Mouse (Mus musculus) ES-Bruce4 (cell line): ENCODE measurements around the gene Olfr1413. TPM values are rescaled to one million over a fixed set of nuclear protein-coding genes. Genes with fewer than 3 reads are reported as not detected.

ENCODE experiments used
- H3K27ac ChIP-seq: 2 replicates; pipeline ENCODE4 v1.5.1; 2012; ENCODE audit warnings: low read length, inconsistent platforms; ENCODE audit not compliant: insufficient read depth
- H3K27me3 ChIP-seq: 2 replicates; pipeline ENCODE4 v1.6.1; 2012; ENCODE audit warnings: mild to moderate bottlenecking, low read length, inconsistent platforms; ENCODE audit not compliant: control insufficient read depth, poor library complexity, insufficient read depth, severe bottlenecking
- H3K36me3 ChIP-seq: 2 replicates; pipeline ENCODE4 v1.6.1; 2012; ENCODE audit warnings: inconsistent platforms, mild to moderate bottlenecking, low read length, moderate library complexity; ENCODE audit not compliant: control insufficient read depth, poor library complexity, insufficient read depth, severe bottlenecking
- H3K4me1 ChIP-seq: one replicate; pipeline ENCODE4 v1.8.1; 2011; ENCODE audit warnings: low read length; ENCODE audit not compliant: control insufficient read depth, insufficient read depth
- H3K4me3 ChIP-seq: 2 replicates; pipeline ENCODE4 v1.5.1; 2011; ENCODE audit warnings: low read depth, mild to moderate bottlenecking, low read length
- H3K9ac ChIP-seq: 2 replicates; pipeline ENCODE4 v1.6.1; 2012; ENCODE audit warnings: low read depth, mild to moderate bottlenecking, inconsistent platforms; ENCODE audit not compliant: poor library complexity, severe bottlenecking
- H3K9me3 ChIP-seq: replicated peaks from 2 replicates; pipeline ENCODE4 v1.6.1; 2012; ENCODE audit warnings: mild to moderate bottlenecking, low read length, inconsistent platforms; ENCODE audit not compliant: control insufficient read depth, poor library complexity, insufficient read depth, severe bottlenecking
- CTCF ChIP-seq: IDR thresholded peaks from one replicate; pipeline ENCODE4 v1.8.1; 2011; ENCODE audit warnings: low read depth, low read length
- EP300 ChIP-seq: IDR thresholded peaks from 2 replicates; pipeline ENCODE4 v1.6.1; 2011; ENCODE audit warnings: low read depth, low read length; ENCODE audit not compliant: insufficient read depth
- POLR2A ChIP-seq: IDR thresholded peaks from one replicate; pipeline ENCODE4 v1.8.1; 2011; ENCODE audit warnings: low read length; ENCODE audit not compliant: insufficient read depth
- polyA plus RNA-seq: library from polyadenylated mRNA; stranded (reverse); fragments of >200 nt; gene quantifications from 2 replicates; pipeline ENCODE4 v1.2.4, GENCODE M21; 2011; ENCODE audit warnings: low read depth; ENCODE audit not compliant: missing spikeins, insufficient read depth, insufficient read length

Olfr1413 gene
- polyA plus RNA-seq, 1 experiment = not detected

DNA sequence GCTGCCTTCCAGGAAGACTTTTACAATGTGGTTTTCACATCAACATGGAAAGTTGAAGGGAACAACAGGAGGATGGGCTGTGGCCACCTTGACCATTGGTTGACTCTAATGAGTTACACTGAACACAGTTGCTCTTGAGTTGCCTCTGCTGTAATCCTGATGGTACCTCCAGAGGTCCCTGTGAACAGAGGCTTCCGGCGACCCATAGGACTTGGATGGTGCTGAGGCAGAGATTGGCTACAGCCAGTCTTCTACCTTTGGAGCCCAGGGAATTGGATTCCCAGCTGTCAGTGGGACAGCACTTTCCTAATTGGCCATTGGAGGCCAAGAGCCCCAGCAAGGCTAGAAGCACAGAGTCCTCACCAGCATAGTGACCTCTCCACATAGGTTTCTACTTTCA is 14.4 kb downstream of the Olfr1413 start, which contains the start of gene Olfr1412:
Olfr1412 (plus strand) TSS at position 301 of the 400 bp plus-strand sequence.
- Histone ChIP-seq H3K27ac (no peak within 1 kb of the TSS), H3K36me3 (no peaks in the 10 kb centered on the region), H3K4me3 (no peak within 1 kb of the TSS), H3K27me3 (no peaks in the 10 kb centered on the region), H3K9me3 (no peaks in the 10 kb centered on the region; the same call in 1 of the 2 replicates), H3K9ac (no peak within 1 kb of the TSS), H3K4me1 (no peaks in the 10 kb centered on the region)
- no peak for TF ChIP-seq POLR2A
- no peak for TF ChIP-seq EP300
- no peak for TF ChIP-seq CTCF

DNA sequence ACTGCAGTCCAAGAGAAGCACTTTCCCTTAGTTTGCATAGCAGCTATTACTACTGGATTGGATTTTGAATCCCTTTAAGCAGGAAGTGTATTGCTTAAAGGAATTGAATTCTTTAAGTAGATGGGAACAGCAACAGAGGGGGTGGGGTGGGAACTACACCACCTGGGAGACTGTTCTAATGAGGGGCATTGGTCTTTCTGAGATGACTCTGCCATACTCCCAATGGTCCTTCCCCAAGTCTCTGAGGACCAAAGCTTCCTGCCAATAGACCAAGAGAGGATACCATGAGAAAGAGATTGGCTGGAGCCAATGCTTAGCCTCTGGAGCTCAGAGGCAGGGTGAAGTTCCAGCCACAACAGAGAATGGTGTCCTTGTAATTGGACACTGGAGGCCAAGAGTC is 23.0 kb downstream of the Olfr1413 start, which contains the start of gene Olfr1411:
Olfr1411 (plus strand) TSS at position 301 of the 400 bp plus-strand sequence.
- H3K9ac ChIP-seq = no peak within 1 kb of the TSS
- H3K36me3 ChIP-seq = no peaks in the 10 kb centered on the region
- no peaks in the 10 kb centered on the region; the same call in 1 of the 2 replicates for H3K27me3 ChIP-seq
- H3K27ac ChIP-seq = no peak within 1 kb of the TSS
- H3K9me3 ChIP-seq = no peaks in the 10 kb centered on the region; the same call in 1 of the 2 replicates
- H3K4me3 ChIP-seq = no peak within 1 kb of the TSS
- H3K4me1 ChIP-seq = no peaks in the 10 kb centered on the region
- TF ChIP-seq CTCF (no peak), EP300 (no peak), POLR2A (no peak)

DNA sequence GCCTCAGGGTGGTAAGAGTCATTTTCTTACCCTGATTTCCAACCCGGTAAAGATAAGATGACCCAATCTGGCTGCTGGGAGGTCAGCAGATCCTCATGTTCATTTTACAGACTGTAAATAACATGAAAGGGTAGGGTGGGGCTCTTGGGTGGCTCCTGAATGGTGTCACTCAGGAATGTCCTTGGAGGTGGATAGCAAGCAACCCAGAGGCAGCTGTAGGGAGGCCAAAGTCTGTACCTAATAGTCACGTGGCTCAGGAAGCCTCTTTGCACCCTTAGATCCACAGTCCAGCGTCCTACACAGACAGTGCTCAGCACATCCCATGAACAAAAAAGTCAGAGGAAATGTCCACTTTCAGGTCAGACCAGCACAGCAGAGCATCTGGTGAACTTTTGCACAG is 24.9 kb downstream of the Olfr1413 start:
- H3K27me3 ChIP-seq = no peaks in the 10 kb centered on the region; the same call in 1 of the 2 replicates
- H3K9ac ChIP-seq = no peak overlapping the region
- H3K36me3 ChIP-seq = no peaks in the 10 kb centered on the region
- H3K9me3 ChIP-seq = no peaks in the 10 kb centered on the region
- TF ChIP-seq EP300 (no peak), CTCF (no peak), POLR2A (no peak)
- H3K4me1 ChIP-seq = no peaks in the 10 kb centered on the region
- H3K27ac ChIP-seq = no peak overlapping the region
- no peak overlapping the region for H3K4me3 ChIP-seq

- Histone ChIP-seq H3K36me3 (no peaks in the 10 kb centered on the region), H3K9ac (no peak within 1 kb of the TSS), H3K4me3 (no peak within 1 kb of the TSS), H3K9me3 (no peaks in the 10 kb centered on the region), H3K27me3 (no peaks in the 10 kb centered on the region), H3K4me1 (no peaks in the 10 kb centered on the region), H3K27ac (no peak within 1 kb of the TSS)
- TF ChIP-seq POLR2A (no peak), CTCF (no peak), EP300 (no peak)
Observed at GRCm38 (mm10) chr1:92605482-92605881, 34.4 kb downstream of the Olfr1413 start, which contains the start of gene Olfr1410. Gene Olfr1410, plus strand, starts transcription at chr1:92605782.

GRCm38 (mm10) chr1:92607711-92608110 is 36.6 kb downstream of the Olfr1413 start:
- no peaks in the 10 kb centered on the region for H3K36me3 ChIP-seq

DNA sequence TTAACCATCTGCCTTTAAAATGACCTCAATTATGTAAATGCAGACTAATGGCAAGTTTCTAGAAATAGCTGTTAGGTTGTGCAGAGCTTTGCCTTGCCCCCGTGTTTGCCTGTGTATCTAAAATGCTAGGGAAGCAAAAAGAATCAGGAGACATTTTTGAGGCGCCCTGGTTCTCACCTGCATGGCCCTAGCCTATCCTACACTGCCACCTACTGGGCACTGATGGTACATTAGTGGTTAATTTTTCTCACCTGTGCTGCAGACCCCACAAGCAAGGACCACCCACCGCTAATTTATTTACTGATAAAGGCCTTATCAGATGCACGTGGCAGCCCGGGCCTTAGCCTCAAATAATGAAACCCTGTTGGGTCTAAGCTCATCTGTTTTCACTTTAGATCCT is 39.9 kb downstream of the Olfr1413 start:
- Histone ChIP-seq H3K27me3 (no peaks in the 10 kb centered on the region), H3K4me1 (no peaks in the 10 kb centered on the region), H3K9ac (no peak overlapping the region), H3K4me3 (no peak overlapping the region), H3K9me3 (no peaks in the 10 kb centered on the region), H3K36me3 (no peaks in the 10 kb centered on the region), H3K27ac (no peak overlapping the region)
- no peak for TF ChIP-seq EP300
- no peak for TF ChIP-seq POLR2A
- TF ChIP-seq CTCF = peak; percentile 73

More at GRCm38 (mm10) chr1:92607711-92608110, 36.6 kb downstream of the Olfr1413 start:
- H3K9ac ChIP-seq = no peak overlapping the region
- no peaks in the 10 kb centered on the region for H3K4me1 ChIP-seq
- H3K27me3 ChIP-seq = no peaks in the 10 kb centered on the region
- no peaks in the 10 kb centered on the region for H3K9me3 ChIP-seq
- no peak for TF ChIP-seq EP300
- H3K27ac ChIP-seq = no peak overlapping the region
- no peak overlapping the region for H3K4me3 ChIP-seq
